Mouse (Mus musculus) heart, adult 2 months (tissue): ENCODE data around the gene Ccdc167.

Experiments
- CTCF ChIP-seq: fragments of 200-600 bp; IDR thresholded peaks from 2 replicates; pipeline ENCODE4 v1.8.1; 2022; ENCODE audit warnings: antibody characterized with exemption, mild to moderate bottlenecking, moderate library complexity
- POLR2A ChIP-seq: fragments of 200-500 bp; IDR thresholded peaks from 2 replicates; pipeline ENCODE4 v1.6.1; 2011; ENCODE audit warnings: mild to moderate bottlenecking, low read depth, low read length, control low read depth; ENCODE audit not compliant: insufficient read depth

- TF ChIP-seq POLR2A (no peak), CTCF (no peak)
Measured at GRCm38 (mm10) chr17:29692827-29693226, 24.0 kb downstream of the Ccdc167 start.
